ENCODE assay signal across 12 mouse cellular contexts in genomic region chr12:117257205-117257920, GRCm38 (mm10).
DNase-seq lines count a peak whose midpoint lies in the region; ATAC-seq lines count a peak whose summit lies in the region.
"Had no signal": no experiment of that assay in that cellular context is flagged by ENCODE, and none has a peak within 500 bp of the region (broad histone marks: within the 10 kb centered on the region; RNA-seq: fewer than 3 reads in every experiment).

No protein-coding gene starts in this region.

- 0 out of 2 replicates have a peak, but pooled peaks have one; percentile 20 for ATAC-seq in lung, embryonic 16.5 days (ENCODE audit: low read depth)
- ATAC-seq in forebrain, embryonic 11.5 days (replicated peaks; ENCODE audit: low FRiP score), result peak; percentile 90
- no peak for ATAC-seq in neural tube, embryonic 15.5 days (ENCODE audit: low FRiP score)
- no peak for ATAC-seq in monocyte, adult 5-6 weeks (replicated peaks; ENCODE audit: insufficient number of reproducible peaks, low FRiP score, low TSS enrichment, poor library complexity, severe bottlenecking)

- no peak overlapping the region for H3K9ac ChIP-seq in lung, embryonic 16.5 days (ENCODE audit: low read length)
- peak overlapping the region; percentile 48 for H3K9ac ChIP-seq in forebrain, embryonic 11.5 days (ENCODE audit: low read length)
- no peak overlapping the region for H3K9ac ChIP-seq in neural tube, embryonic 15.5 days (replicated peaks)

- intact Hi-C loops in left cerebral cortex, postnatal 10 days (cut with DNase I), result no loop called here

- 52% methylated on average over 20 of the region's 20 CpGs for WGBS in lung, embryonic 16.5 days
- WGBS in forebrain, embryonic 11.5 days, result 4% methylated on average over 20 of the region's 20 CpGs
- 17% methylated on average over 20 of the region's 20 CpGs for WGBS in limb, embryonic 10.5 days
- WGBS in neural tube, embryonic 15.5 days, result 16% methylated on average over 20 of the region's 20 CpGs

- H3K4me2 ChIP-seq in lung, embryonic 16.5 days (ENCODE audit: low read depth, low read length), result no peak overlapping the region
- peak overlapping the region; percentile 9; the same call in 1 of the 2 replicates for H3K4me2 ChIP-seq in forebrain, embryonic 11.5 days (ENCODE audit: low read depth, low read length, severe bottlenecking)
- no peak overlapping the region for H3K4me2 ChIP-seq in neural tube, embryonic 15.5 days

- H3K36me3 ChIP-seq in lung, embryonic 16.5 days (ENCODE audit: control insufficient read depth, insufficient read depth, low read length), result no peaks in the 10 kb centered on the region
- no peaks in the 10 kb centered on the region; the same call in 1 of the 2 replicates for H3K36me3 ChIP-seq in forebrain, embryonic 11.5 days (ENCODE audit: control insufficient read depth, insufficient read depth, low read length)
- H3K36me3 ChIP-seq in limb, embryonic 10.5 days, result no peaks in the 10 kb centered on the region
- H3K36me3 ChIP-seq in neural tube, embryonic 15.5 days, result no peaks in the 10 kb centered on the region

- no peak overlapping the region for H3K27ac ChIP-seq in lung, embryonic 16.5 days (ENCODE audit: low read length)
- H3K27ac ChIP-seq in forebrain, embryonic 11.5 days (ENCODE audit: low read depth, low read length), result peak overlapping the region; percentile 97
- H3K27ac ChIP-seq in limb, embryonic 10.5 days, result peak overlapping the region; percentile 85
- H3K27ac ChIP-seq in neural tube, embryonic 15.5 days (replicated peaks), result 0 out of 2 replicates have a peak overlapping the region, but pooled peaks have one; percentile 13

- H3K4me3 ChIP-seq in lung, embryonic 16.5 days (ENCODE audit: low read length), result no peak overlapping the region
- no peak overlapping the region for H3K4me3 ChIP-seq in forebrain, embryonic 11.5 days (ENCODE audit: low read depth, low read length)
- H3K4me3 ChIP-seq in limb, embryonic 10.5 days, result no peak overlapping the region
- H3K4me3 ChIP-seq in neural tube, embryonic 15.5 days (replicated peaks), result no peak overlapping the region

- no peaks in the 10 kb centered on the region for H3K4me1 ChIP-seq in lung, embryonic 16.5 days (replicated peaks; ENCODE audit: control insufficient read depth, insufficient read depth, low read length)
- peaks cover 31% of the 10 kb centered on the region for H3K4me1 ChIP-seq in forebrain, embryonic 11.5 days (replicated peaks; ENCODE audit: control insufficient read depth, insufficient read depth, low read length)
- H3K4me1 ChIP-seq in limb, embryonic 10.5 days, result peaks cover 32% of the 10 kb centered on the region
- H3K4me1 ChIP-seq in neural tube, embryonic 15.5 days, result peaks cover 19% of the 10 kb centered on the region

- DNase-seq in lung, postnatal 14 days, result no peak
- peak; percentile 87 for DNase-seq in forebrain, embryonic 11.5 days (ENCODE audit: low spot score)
- peak; percentile 67 for DNase-seq in limb, embryonic 10.5 days (ENCODE audit: low spot score)
- no peak for DNase-seq in left cerebral cortex, postnatal 10 days (ENCODE audit: extremely low spot score in 1 of 2, low spot score in 2 of 2)
- DNase-seq in heart, adult 9 months (ENCODE audit: low spot score in 2 of 2), result no peak
- DNase-seq: adrenal gland, adult 2 months; cerebellum, adult 9-11 months; heart, postnatal 14 days; lung, adult 18-20 months had no signal

- H3K27me3 ChIP-seq in lung, embryonic 16.5 days (ENCODE audit: control insufficient read depth, insufficient read depth, low read depth, low read length), result no peaks in the 10 kb centered on the region
- H3K27me3 ChIP-seq in forebrain, embryonic 11.5 days (ENCODE audit: control insufficient read depth, insufficient read depth, low read length), result no peaks in the 10 kb centered on the region
- H3K27me3 ChIP-seq in limb, embryonic 10.5 days (ENCODE audit: low read depth, poor library complexity, severe bottlenecking), result peaks cover 19% of the 10 kb centered on the region
- no peaks in the 10 kb centered on the region for H3K27me3 ChIP-seq in neural tube, embryonic 15.5 days (replicated peaks)

- H3K9me3 ChIP-seq in lung, embryonic 16.5 days (ENCODE audit: control insufficient read depth, low read length), result no peaks in the 10 kb centered on the region
- H3K9me3 ChIP-seq in forebrain, embryonic 11.5 days (ENCODE audit: control insufficient read depth, low read length), result no peaks in the 10 kb centered on the region
- no peaks in the 10 kb centered on the region for H3K9me3 ChIP-seq in limb, embryonic 10.5 days (replicated peaks)
- no peaks in the 10 kb centered on the region for H3K9me3 ChIP-seq in neural tube, embryonic 15.5 days (replicated peaks)

Comparison
In these comparisons a context has a peak if more than half of its experiments do, and no peak if none do; other contexts are left out.
1. ATAC-seq: peak in lung, embryonic 16.5 days (single experiment) and forebrain, embryonic 11.5 days (single experiment); none in neural tube, embryonic 15.5 days (single experiment) and monocyte, adult 5-6 weeks (single experiment).
2. DNase-seq: peak in forebrain, embryonic 11.5 days (single experiment) and limb, embryonic 10.5 days (single experiment); none in lung, postnatal 14 days (single experiment), left cerebral cortex, postnatal 10 days (0 of 2) and heart, adult 9 months (0 of 2).